Mouse (Mus musculus): ENCODE measurements at regions not wholly inside any gene's neighbourhood (a gene's known extent, or its start where the extent isn't known, plus 50 kb on each side); places are given as distances from the start of the nearest gene placed in this dataset.

DNA sequence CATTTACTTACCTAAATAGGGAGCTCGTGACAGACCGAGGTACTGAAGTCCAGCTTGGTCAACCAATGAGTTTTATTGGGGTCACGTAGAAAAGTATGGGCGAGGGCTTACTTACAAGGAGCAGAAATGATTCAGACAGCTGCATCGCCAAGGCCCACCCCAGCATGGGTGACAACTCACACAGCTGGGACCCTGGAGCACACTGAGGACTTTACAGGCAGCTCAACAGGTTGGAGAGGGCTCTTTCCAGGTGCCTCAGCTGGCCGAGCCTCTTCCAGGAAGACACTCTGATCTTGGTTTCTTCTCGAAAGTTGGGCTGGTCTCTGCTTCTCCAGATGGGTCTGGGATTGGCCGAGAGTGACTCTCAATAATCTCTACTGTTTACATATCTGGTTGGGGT, 99.3 kb upstream of the Tmem45b start:
- no peak for TF ChIP-seq CTCF (conservative IDR thresholded peaks at IDR 0.05; ENCODE audit: low read length)
- TF ChIP-seq NANOG (IDR thresholded peaks at IDR 0.05; ENCODE audit: borderline replicate concordance, low read length) = no peak
- TF ChIP-seq POU5F1 (IDR thresholded peaks at IDR 0.05; ENCODE audit: borderline replicate concordance, low read length) = no peak
